Mouse (Mus musculus) T-helper 17 cell (primary cell): Measurements from ENCODE around the gene 4930444G20Rik.

ENCODE experiments used
- in situ Hi-C, 2 experiments: fragments of 300-600 bp; cut with MboI, MseI; formaldehyde crosslinking; loops; 1 replicate in 1 of 2; 2 replicates in 1 of 2; pipeline ENCODE4 v1.15.1; 2025; ENCODE audit warnings: high pct_unique_total_duplicates in 2 of 2

4930444G20Rik gene

GRCm38 (mm10) chr10:22067979-22068378 lies at the start of gene 4930444G20Rik:
4930444G20Rik (minus strand) TSS chr10:22068079.
- in situ Hi-C loops, result loop anchor here in 1 of 2 experiments (25.0 kb wide), 1 partner anchor 1019 kb away; no protein-coding TSS in a partner anchor

GRCm38 (mm10) chr10:22074531-22074930 lies 6.7 kb upstream of the 4930444G20Rik start:
- in situ Hi-C loops, result loop anchor here in 1 of 2 experiments (25.0 kb wide), 1 partner anchor 1013 kb away; no protein-coding TSS in a partner anchor

- in situ Hi-C loops, result loop anchor here in 1 of 2 experiments (25.0 kb wide), 1 partner anchor 1015 kb away; no protein-coding TSS in a partner anchor
These were observed 4.9 kb upstream of the 4930444G20Rik start for GRCm38 (mm10) chr10:22072739-22073138.

- in situ Hi-C loops, result loop anchor here in 1 of 2 experiments (25.0 kb wide), 1 partner anchor 1017 kb away; no protein-coding TSS in a partner anchor
These were observed 2.7 kb upstream of the 4930444G20Rik start for GRCm38 (mm10) chr10:22070576-22070975.

- in situ Hi-C loops, result loop anchor here in 1 of 2 experiments (25.0 kb wide), 1 partner anchor 1017 kb away; no protein-coding TSS in a partner anchor
These were observed 2.3 kb upstream of the 4930444G20Rik start for GRCm38 (mm10) chr10:22070168-22070567.

- in situ Hi-C loops, result loop anchor here in 1 of 2 experiments (25.0 kb wide), 1 partner anchor 1028 kb away; no protein-coding TSS in a partner anchor
These were observed 8.5 kb downstream of the 4930444G20Rik start for GRCm38 (mm10) chr10:22059415-22059814.

GRCm38 (mm10) chr10:22059026-22059325 lies 8.9 kb downstream of the 4930444G20Rik start:
- in situ Hi-C loops, result loop anchor here in 1 of 2 experiments (25.0 kb wide), 1 partner anchor 1028 kb away; no protein-coding TSS in a partner anchor

- in situ Hi-C loops, result loop anchor here in 1 of 2 experiments (25.0 kb wide), 1 partner anchor 1029 kb away; no protein-coding TSS in a partner anchor
These were observed 9.5 kb downstream of the 4930444G20Rik start for GRCm38 (mm10) chr10:22058218-22059025.

GRCm38 (mm10) chr10:22055308-22055707 lies 12.6 kb downstream of the 4930444G20Rik start:
- in situ Hi-C loops, result loop anchor here in 1 of 2 experiments (25.0 kb wide), 1 partner anchor 1032 kb away; no protein-coding TSS in a partner anchor

- in situ Hi-C loops, result loop anchor here (5.0 to 25.0 kb wide), 5 partner anchors 119 to 451 kb away; partner anchors contain the start of genes H60b (in 1 of the 2) and Raet1e (in 1 of the 2)
These were observed 31.6 kb downstream of the 4930444G20Rik start for GRCm38 (mm10) chr10:22036256-22036655.

GRCm38 (mm10) chr10:22034303-22034702 lies 33.6 kb downstream of the 4930444G20Rik start:
- in situ Hi-C loops, result loop anchor here (10.0 to 25.0 kb wide), 3 partner anchors 120 to 453 kb away; partner anchors contain the start of genes H60b (in 1 of the 2) and Raet1e (in 1 of the 2)

GRCm38 (mm10) chr10:22018618-22019017 lies 49.3 kb downstream of the 4930444G20Rik start:
- in situ Hi-C loops, result no loop called here

- in situ Hi-C loops, result no loop called here
These were observed 50.3 kb downstream of the 4930444G20Rik start for GRCm38 (mm10) chr10:22017469-22018159.
